Mouse (Mus musculus): Measurements from ENCODE around the gene Ncdn.

The Ncdn gene

GRCm38 (mm10) chr4:126753268-126754230 is at the start of gene Ncdn, which contains the start of gene AU040320:
Ncdn (minus strand) TSS chr4:126753438.
AU040320 (plus strand) TSS chr4:126753544.
- WGBS, result under 1% methylated on average over 71 of the region's 71 CpGs

DNA sequence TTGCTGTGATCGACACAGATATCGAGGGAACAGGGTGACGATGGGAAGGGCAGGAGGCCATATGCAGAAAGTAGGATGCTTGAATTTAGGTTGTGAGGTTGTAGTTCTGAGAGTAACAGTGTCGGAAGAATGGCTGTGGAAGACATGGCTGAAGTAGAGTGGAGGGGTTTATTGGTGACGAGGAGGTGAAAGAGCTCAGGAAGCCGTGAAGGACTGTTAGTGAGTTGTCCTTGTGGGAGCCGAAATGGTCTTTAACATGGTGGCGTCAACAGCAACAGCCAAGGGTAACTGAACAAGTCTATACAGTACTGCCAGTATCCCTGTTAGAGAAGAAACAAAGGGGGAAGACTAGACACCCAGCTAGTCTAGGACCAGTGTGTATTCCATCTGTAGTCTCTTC is 48.9 kb upstream of the Ncdn start:
- WGBS, result 96% methylated on average over 8 of the region's 8 CpGs

GRCm38 (mm10) chr4:126792341-126793102 is 39.3 kb upstream of the Ncdn start:
- 56% methylated on average over 7 of the region's 7 CpGs for WGBS

DNA sequence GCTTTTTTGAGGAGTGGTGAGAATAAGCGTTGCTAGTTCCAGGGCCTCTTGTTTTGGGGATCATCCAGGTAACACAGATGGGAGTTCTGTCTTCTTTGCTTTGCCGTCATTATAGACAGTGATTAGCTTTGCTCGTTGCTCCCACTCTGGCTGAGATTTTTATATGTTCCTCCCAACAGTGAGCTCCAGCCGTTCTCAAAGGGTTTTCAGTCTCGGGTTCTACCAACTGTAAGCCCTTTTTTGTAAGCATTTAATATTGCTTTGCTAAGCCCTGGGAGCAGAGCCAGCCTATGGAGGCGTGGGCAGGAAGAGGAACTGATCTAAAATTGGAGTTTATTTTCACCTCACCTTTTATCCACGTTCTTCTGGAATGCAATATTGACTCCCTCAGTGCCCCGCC is 29.8 kb upstream of the Ncdn start:
- 32% methylated on average over 8 of the region's 8 CpGs for WGBS

DNA sequence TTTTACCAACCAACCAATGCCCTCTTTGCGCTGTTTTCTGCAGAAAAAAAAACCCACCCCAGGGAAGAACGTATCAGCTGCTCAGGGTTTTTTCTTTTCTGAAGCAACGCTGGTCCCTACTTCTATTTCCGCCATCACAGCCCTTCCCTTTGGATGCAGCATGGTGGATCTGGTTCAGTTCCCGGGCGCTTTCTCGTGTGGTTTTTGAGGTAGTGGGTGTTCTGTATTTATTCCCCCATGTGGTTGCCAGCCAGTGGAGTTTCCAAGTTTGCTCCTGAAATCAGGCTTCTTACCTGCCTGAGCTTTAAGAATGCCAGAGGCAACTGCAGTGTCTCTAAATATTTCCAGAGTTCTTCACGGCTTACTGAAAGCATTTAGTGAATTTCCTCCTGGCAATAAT is 29.3 kb upstream of the Ncdn start:
- 56% methylated on average over 8 of the region's 8 CpGs for WGBS

DNA sequence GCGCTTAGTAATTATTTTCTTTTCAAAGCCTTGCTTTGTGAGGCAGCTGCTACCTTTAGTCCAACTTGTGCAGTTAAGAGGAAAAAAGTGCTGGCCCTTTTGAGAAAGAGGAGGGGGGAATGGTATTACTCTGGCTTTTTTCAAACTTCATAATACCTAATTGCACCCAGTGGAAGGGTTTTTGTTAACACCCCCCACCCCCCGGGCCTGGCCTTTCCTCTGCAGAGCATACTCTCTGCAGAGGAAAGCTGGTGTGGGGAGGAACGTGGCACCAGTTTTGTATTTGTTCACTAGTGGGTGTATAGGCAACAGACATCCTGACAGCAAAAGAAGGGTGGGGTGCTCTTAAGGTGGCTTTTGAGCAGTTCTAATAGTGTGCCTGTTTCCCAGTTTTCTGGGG is 28.6 kb upstream of the Ncdn start:
- WGBS, result 46% methylated on average over 3 of the region's 3 CpGs

DNA sequence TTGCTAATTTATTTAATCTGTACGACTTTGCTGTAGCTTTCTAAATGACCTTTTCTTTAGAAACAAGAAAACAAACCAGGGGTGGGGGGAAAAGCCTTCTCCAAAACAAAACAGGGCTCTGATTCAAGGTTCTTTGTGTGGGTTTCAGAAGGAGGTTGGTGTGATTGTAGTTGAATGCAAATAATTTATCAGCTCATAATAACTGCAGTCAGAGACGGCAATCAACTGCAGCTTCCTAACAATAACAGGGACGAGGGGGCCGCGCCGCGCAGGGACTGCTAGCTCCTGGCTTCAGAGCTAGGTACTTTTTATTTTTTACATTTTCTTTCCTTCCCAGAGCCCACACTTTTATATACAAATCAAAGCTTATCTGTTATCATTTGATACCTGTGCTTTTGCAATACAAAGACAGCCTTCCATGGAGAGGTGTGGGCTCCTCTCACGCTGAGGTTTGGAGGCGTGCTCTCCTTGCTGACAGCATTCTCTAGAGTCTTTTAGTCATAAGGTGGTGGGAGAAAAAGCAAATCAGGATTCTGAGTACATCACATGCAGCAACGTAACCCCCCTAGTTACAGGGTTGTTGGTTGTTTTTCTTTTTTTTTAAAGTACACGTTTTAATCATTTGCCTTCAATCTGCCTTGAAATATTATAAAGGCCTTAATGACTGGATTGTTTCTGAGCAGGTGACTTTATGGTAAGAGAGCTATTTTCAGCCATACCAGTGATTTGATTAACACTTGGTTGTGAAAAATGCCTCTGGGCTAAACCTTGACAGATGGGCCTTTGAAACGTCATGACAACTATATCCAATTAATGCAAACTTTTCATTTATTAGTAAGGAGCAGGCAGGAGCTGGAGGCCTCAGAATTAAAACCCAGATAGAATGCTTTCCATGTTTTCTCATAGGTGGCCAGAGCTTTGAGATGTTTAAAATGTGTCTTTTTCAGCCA is 26.9 kb upstream of the Ncdn start:
- 39% methylated on average over 12 of the region's 12 CpGs for WGBS

GRCm38 (mm10) chr4:126779148-126779581 is 25.9 kb upstream of the Ncdn start:
- WGBS, result 13% methylated on average over 8 of the region's 8 CpGs

DNA sequence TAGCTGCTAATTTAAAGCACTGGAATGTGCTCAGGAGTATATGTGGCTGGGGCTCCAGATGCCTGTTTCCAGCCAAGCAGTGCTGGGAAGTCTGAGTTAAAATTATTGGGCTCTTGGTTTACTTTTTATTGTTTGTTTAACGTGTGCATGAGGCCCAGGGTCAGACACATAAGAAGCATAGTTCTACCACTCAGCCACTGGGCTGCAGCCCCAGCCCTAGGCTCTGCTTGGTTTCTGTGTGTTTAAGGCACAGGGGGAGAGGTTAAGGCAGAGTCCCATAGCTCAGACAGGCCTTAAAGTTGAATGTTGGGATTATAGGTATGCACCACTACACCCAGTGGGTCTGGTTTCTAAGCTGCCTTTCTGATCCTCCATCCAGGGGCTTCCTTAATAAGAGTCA is 21.9 kb upstream of the Ncdn start:
- WGBS, result 76% methylated on average over 1 of the region's 1 CpGs

DNA sequence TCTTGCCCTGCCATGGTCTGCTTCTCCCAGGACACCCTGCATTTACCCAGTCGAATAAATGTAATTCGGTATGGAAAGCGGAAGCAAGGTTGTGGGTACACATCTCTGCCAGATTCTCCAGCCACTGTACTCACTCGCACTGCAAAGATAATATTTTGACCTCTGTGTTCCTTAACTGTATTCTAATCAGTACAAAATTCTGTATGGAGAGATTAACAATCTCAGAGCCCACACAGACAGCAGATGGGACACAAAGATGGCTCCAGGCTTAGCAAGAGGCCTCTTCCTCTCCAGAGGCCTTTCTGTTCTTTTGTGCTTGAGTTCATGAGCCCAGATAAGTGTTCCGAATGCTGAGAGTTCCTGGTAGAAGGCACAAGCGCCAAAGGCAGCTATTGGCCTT is 20.6 kb upstream of the Ncdn start:
- WGBS, result 92% methylated on average over 6 of the region's 6 CpGs

DNA sequence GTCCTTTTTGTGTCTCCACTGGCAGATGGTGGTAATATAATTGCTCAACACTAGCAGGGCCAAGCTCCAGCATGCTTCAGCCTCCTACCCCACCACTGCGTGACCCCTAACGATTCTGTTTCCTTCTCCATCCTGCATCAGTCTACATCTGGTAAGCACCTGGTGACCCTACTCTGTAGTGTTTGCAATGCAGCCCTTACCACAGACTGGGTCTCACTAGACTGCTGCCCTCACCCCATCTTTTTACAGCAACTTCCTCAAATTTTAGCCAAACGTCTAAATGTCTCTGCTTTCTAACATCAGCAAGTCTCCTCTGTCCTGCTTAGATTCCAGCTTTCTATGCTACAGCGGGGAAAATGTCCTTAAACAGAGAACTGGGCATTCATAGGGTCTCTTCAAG is 17.6 kb upstream of the Ncdn start:
- WGBS, result 87% methylated on average over 4 of the region's 4 CpGs

GRCm38 (mm10) chr4:126769800-126770563 is 16.7 kb upstream of the Ncdn start:
- 84% methylated on average over 9 of the region's 9 CpGs for WGBS

DNA sequence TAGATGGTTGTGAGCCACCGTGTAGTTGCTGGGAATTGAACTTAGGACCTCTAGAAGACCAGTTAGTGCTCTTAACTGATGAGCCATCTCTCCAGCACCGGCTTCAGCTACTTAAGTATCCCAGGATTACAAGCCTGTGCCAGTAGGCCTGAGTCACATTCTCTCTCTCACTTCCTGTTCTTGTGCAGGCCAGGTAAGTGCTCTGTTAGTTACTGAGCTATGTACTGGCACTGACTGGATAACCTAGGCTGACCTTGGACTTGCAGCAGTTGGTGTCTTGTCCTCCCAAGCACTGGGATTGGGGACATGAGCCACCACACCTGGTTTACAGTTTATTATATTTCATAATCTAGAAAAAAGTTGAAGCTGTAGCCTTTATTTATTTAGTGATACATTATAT is 10.2 kb upstream of the Ncdn start:
- WGBS, result 86% methylated on average over 2 of the region's 2 CpGs

DNA sequence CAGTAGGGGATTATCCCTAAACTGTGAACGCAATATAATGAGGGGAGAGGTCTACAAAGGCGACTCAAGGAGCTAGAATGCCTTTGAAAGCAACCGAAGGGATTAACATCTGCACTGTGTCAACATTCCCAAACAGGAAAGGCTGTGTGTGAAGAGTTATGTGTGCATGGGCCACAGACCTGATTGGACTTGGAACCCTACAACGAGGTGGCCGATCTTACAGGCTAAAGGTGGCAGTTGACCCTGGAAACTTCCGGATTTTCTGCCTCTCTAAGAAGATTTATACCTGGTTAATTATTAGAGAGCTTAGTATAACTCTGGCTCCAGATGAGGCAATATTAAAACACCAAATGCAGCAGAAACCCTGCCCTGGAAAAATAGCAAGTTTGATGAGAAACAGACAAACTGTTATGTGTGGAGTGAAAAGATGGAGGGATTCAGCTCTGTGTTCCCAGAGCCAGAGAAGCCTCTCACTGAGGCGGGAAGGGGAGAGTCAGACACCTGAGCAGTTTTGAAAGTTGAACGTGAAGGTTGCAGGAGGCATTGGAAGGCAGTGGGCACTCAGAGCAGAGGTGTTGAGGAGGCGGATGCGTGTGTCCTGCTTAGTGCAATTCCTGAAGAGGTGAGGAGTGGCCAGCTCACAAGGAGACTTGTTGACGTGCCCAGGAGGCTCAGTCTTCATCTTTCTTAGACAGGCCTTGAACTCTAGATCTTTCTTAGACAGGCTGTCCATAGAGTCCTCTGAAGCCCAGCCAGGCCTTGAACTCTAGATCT is 9.5 kb upstream of the Ncdn start:
- 79% methylated on average over 11 of the region's 11 CpGs for WGBS

DNA sequence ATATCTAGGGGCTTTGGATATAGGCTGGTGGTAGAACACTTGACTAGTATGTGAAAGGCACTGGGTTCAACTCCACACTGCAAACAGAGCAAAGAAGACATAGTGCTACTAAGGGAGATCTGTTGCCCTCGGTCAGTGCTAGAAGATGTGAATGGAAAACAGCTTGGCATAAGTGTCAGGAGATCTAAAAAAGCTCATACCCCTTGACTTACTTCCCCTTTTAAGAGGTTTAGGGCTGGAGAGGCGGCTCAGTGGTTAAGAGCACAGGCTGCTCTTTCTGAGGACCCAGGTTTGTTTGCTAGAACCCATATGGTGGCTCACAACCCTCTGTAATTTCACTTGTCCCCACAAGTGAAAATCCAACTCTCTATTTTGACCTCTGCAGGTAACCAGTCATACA is 6.2 kb upstream of the Ncdn start:
- 90% methylated on average over 2 of the region's 2 CpGs for WGBS

GRCm38 (mm10) chr4:126758299-126758698 is 5.1 kb upstream of the Ncdn start:
- 67% methylated on average over 5 of the region's 5 CpGs for WGBS

DNA sequence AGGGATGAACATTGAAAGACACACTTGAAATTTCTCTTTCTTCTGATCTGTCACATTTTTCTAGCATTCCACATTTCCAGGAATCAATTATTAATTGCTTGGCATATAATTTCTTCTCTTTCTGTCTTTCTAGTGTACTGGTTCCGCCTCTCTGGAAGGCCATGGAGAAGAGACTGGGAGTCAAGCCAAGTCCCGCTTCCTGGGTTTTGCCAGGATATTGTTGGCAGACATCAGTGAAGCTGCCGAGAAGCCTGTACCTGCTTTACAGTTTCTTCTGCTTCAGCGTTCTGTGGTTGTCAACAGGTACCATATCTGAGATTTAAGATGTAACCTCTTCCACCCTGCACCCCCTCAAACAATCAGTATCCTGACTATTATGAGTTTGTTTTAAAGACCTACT is 3.5 kb upstream of the Ncdn start:
- 34% methylated on average over 4 of the region's 4 CpGs for WGBS

GRCm38 (mm10) chr4:126754736-126755374 is 1.6 kb upstream of the Ncdn start:
- 32% methylated on average over 12 of the region's 12 CpGs for WGBS

DNA sequence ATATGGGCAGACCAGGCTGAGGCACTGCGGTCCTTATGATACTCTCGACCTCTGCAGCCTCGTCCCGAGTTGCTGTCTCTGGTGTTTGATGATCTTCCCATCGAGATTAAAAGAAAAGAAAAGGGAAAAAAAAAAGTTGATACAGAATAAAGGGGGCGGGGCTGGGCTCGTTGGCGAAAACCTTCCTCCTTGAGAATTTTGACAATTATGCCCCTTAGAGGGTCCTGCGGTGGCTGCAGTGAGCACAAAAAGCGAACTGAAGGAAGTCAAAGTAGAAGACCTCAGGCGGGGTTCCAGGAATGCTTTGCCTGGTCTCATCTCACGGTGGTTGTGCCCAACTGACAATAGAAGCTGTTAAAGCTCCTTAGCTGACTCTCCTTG is 983 bp upstream of the Ncdn start:
- 1% methylated on average over 12 of the region's 12 CpGs for WGBS

All from cerebral cortex, adult 2 months (tissue).